Mouse (Mus musculus): ENCODE data around the gene Galr2. TPM values are rescaled to one million over a fixed set of nuclear protein-coding genes. Genes with fewer than 3 reads are reported as not detected.

Gene Galr2
- polyA plus RNA-seq, 1 experiment from 2014 or later: 0.29 TPM

- H3K27me3 ChIP-seq (replicated peaks; ENCODE audit: control insufficient read depth, insufficient read depth, low read length): no peaks in the 10 kb centered on the region
- 69% methylated on average over 8 of the region's 8 CpGs for WGBS
- ATAC-seq: no peak
- no peak overlapping the region for H3K4me3 ChIP-seq (ENCODE audit: low read depth, low read length)
- peak overlapping the region; percentile 11 for H3K27ac ChIP-seq (ENCODE audit: low read depth, low read length)
- H3K36me3 ChIP-seq (ENCODE audit: control insufficient read depth, insufficient read depth): peaks cover 51% of the 10 kb centered on the region
- H3K9ac ChIP-seq (ENCODE audit: low read depth, low read length): no peak overlapping the region
- H3K4me2 ChIP-seq (replicated peaks; ENCODE audit: low read depth): no peak overlapping the region
- H3K4me1 ChIP-seq (replicated peaks; ENCODE audit: control insufficient read depth, insufficient read depth, low read length): 0 out of 2 replicates have a peak, but pooled peaks cover 4% of the 10 kb centered on the region
- no peak for TF ChIP-seq CTCF (IDR thresholded peaks at IDR 0.05; ENCODE audit: low read depth)
- no peaks in the 10 kb centered on the region for H3K9me3 ChIP-seq (ENCODE audit: control insufficient read depth)
These were observed 9.8 kb downstream of the Galr2 start for GRCm38 (mm10) chr11:116290556-116290955.

- Histone ChIP-seq H3K4me3 (ENCODE audit: low read depth, low read length) (no peak overlapping the region), H3K36me3 (ENCODE audit: control insufficient read depth, insufficient read depth) (peaks cover 66% of the 10 kb centered on the region), H3K4me2 (replicated peaks; ENCODE audit: low read depth) (no peak overlapping the region), H3K4me1 (replicated peaks; ENCODE audit: control insufficient read depth, insufficient read depth, low read length) (0 out of 2 replicates have a peak, but pooled peaks cover 4% of the 10 kb centered on the region), H3K9ac (ENCODE audit: low read depth, low read length) (no peak overlapping the region), H3K27ac (ENCODE audit: low read depth, low read length) (no peak overlapping the region), H3K27me3 (replicated peaks; ENCODE audit: control insufficient read depth, insufficient read depth, low read length) (no peaks in the 10 kb centered on the region), H3K9me3 (ENCODE audit: control insufficient read depth) (no peaks in the 10 kb centered on the region)
- ATAC-seq: no peak
- TF ChIP-seq CTCF (IDR thresholded peaks at IDR 0.05; ENCODE audit: low read depth): no peak
- WGBS: 94% methylated on average over 13 of the region's 13 CpGs
These were observed 11.7 kb downstream of the Galr2 start for GRCm38 (mm10) chr11:116292401-116292800.

- peak; percentile 74 for ATAC-seq
- 69% methylated on average over 12 of the region's 12 CpGs for WGBS
- Histone ChIP-seq H3K27ac (ENCODE audit: low read depth, low read length) (peak overlapping the region; percentile 73), H3K4me2 (replicated peaks; ENCODE audit: low read depth) (peak overlapping the region; percentile 7; the same call in 1 of the 2 replicates), H3K27me3 (replicated peaks; ENCODE audit: control insufficient read depth, insufficient read depth, low read length) (no peaks in the 10 kb centered on the region), H3K4me1 (replicated peaks; ENCODE audit: control insufficient read depth, insufficient read depth, low read length) (0 out of 2 replicates have a peak, but pooled peaks cover 4% of the 10 kb centered on the region), H3K9ac (ENCODE audit: low read depth, low read length) (0 out of 2 replicates have a peak overlapping the region, but pooled peaks have one; percentile 19), H3K4me3 (ENCODE audit: low read depth, low read length) (no peak overlapping the region), H3K36me3 (ENCODE audit: control insufficient read depth, insufficient read depth) (peaks cover 68% of the 10 kb centered on the region), H3K9me3 (ENCODE audit: control insufficient read depth) (no peaks in the 10 kb centered on the region)
- no peak for TF ChIP-seq CTCF (IDR thresholded peaks at IDR 0.05; ENCODE audit: low read depth)
These were observed 12.9 kb downstream of the Galr2 start for GRCm38 (mm10) chr11:116293538-116294137.

- no peaks in the 10 kb centered on the region for H3K9me3 ChIP-seq (ENCODE audit: control insufficient read depth)
- no peak overlapping the region for H3K4me3 ChIP-seq (ENCODE audit: low read depth, low read length)
- H3K9ac ChIP-seq (ENCODE audit: low read depth, low read length): no peak overlapping the region
- H3K27me3 ChIP-seq (replicated peaks; ENCODE audit: control insufficient read depth, insufficient read depth, low read length): no peaks in the 10 kb centered on the region
- peaks cover 66% of the 10 kb centered on the region for H3K36me3 ChIP-seq (ENCODE audit: control insufficient read depth, insufficient read depth)
- peak overlapping the region; percentile 73 for H3K27ac ChIP-seq (ENCODE audit: low read depth, low read length)
- WGBS: 31% methylated on average over 5 of the region's 5 CpGs
- 0 out of 2 replicates have a peak, but pooled peaks cover 4% of the 10 kb centered on the region for H3K4me1 ChIP-seq (replicated peaks; ENCODE audit: control insufficient read depth, insufficient read depth, low read length)
- TF ChIP-seq CTCF (IDR thresholded peaks at IDR 0.05; ENCODE audit: low read depth): peak; percentile 92
- H3K4me2 ChIP-seq (replicated peaks; ENCODE audit: low read depth): peak overlapping the region; percentile 7; the same call in 1 of the 2 replicates
- ATAC-seq: peak; percentile 38; the same call in 1 of the 2 replicates
These were observed 13.6 kb downstream of the Galr2 start for GRCm38 (mm10) chr11:116294319-116294718.

GRCm38 (mm10) chr11:116296191-116296734 is 15.5 kb downstream of the Galr2 start:
- WGBS: 86% methylated on average over 8 of the region's 8 CpGs
- no peaks in the 10 kb centered on the region for H3K9me3 ChIP-seq (ENCODE audit: control insufficient read depth)
- no peak for TF ChIP-seq CTCF (IDR thresholded peaks at IDR 0.05; ENCODE audit: low read depth)

GRCm38 (mm10) chr11:116297017-116297416 is 16.3 kb downstream of the Galr2 start:
- Histone ChIP-seq H3K9ac (ENCODE audit: low read depth, low read length) (no peak overlapping the region), H3K9me3 (ENCODE audit: control insufficient read depth) (no peaks in the 10 kb centered on the region), H3K36me3 (ENCODE audit: control insufficient read depth, insufficient read depth) (peaks cover 66% of the 10 kb centered on the region), H3K4me3 (ENCODE audit: low read depth, low read length) (no peak overlapping the region), H3K27me3 (replicated peaks; ENCODE audit: control insufficient read depth, insufficient read depth, low read length) (no peaks in the 10 kb centered on the region), H3K4me2 (replicated peaks; ENCODE audit: low read depth) (no peak overlapping the region), H3K27ac (ENCODE audit: low read depth, low read length) (no peak overlapping the region), H3K4me1 (replicated peaks; ENCODE audit: control insufficient read depth, insufficient read depth, low read length) (0 out of 2 replicates have a peak, but pooled peaks cover 4% of the 10 kb centered on the region)
- ATAC-seq: no peak
- no peak for TF ChIP-seq CTCF (IDR thresholded peaks at IDR 0.05; ENCODE audit: low read depth)
- WGBS: 67% methylated on average over 3 of the region's 3 CpGs

More at GRCm38 (mm10) chr11:116296191-116296734, 15.5 kb downstream of the Galr2 start:
- Histone ChIP-seq H3K36me3 (ENCODE audit: control insufficient read depth, insufficient read depth) (peaks cover 69% of the 10 kb centered on the region), H3K4me1 (replicated peaks; ENCODE audit: control insufficient read depth, insufficient read depth, low read length) (0 out of 2 replicates have a peak, but pooled peaks cover 4% of the 10 kb centered on the region), H3K27ac (ENCODE audit: low read depth, low read length) (no peak overlapping the region), H3K4me3 (ENCODE audit: low read depth, low read length) (no peak overlapping the region), H3K9ac (ENCODE audit: low read depth, low read length) (no peak overlapping the region), H3K4me2 (replicated peaks; ENCODE audit: low read depth) (no peak overlapping the region), H3K27me3 (replicated peaks; ENCODE audit: control insufficient read depth, insufficient read depth, low read length) (no peaks in the 10 kb centered on the region)
- ATAC-seq: no peak
